Mouse (Mus musculus) liver, embryonic 14.5 days (tissue): ENCODE data around the gene Tmem88. TPM values are rescaled to one million over a fixed set of nuclear protein-coding genes. Genes with fewer than 3 reads are reported as not detected.
A peak's percentile ranks its signal among the peaks of the same experiment; 100 is the strongest.

Experiments used
- ATAC-seq: fragments of 200-750 bp; cut with Nextera tagmentation; 2 replicates; pipeline ENCODE4 v1.8.0; 2017; ENCODE audit warnings: moderate number of reproducible peaks, mild to moderate bottlenecking, moderate library complexity; ENCODE audit not compliant: insufficient read depth
- DNase-seq, 3 experiments: peaks; one replicate each; pipeline ENCODE4 v3.0.0-alpha.2; 2012 to 2013; ENCODE audit warnings: low read depth in 3 of 3, low spot score in 3 of 3
- H3K27ac ChIP-seq: fragments of 300-500 bp; sonication (generic); 2 replicates; pipeline ENCODE4 v1.5.1; 2014; ENCODE audit warnings: moderate library complexity, mild to moderate bottlenecking, control low read depth, inconsistent platforms
- H3K27me3 ChIP-seq: fragments of 300-500 bp; sonication (generic); 2 replicates; pipeline ENCODE4 v1.6.1; 2014; ENCODE audit warnings: mild to moderate bottlenecking, low read length, moderate library complexity; ENCODE audit not compliant: control insufficient read depth, insufficient read depth
- H3K36me3 ChIP-seq: fragments of 300-500 bp; sonication (generic); replicated peaks from 2 replicates; pipeline ENCODE4 v1.6.1; 2014; ENCODE audit warnings: low read depth; ENCODE audit not compliant: control insufficient read depth, insufficient read depth
- H3K4me1 ChIP-seq, 2 experiments: fragments of 200-500 bp in 1 of 2; fragments of 300-500 bp in 1 of 2; sonication (generic) in 1 of 2; replicated peaks; 2 replicates each; pipeline ENCODE4 v1.6.1; 2012 to 2014; ENCODE audit warnings: antibody characterized with exemption in 1 of 2, inconsistent platforms in 1 of 2, low read length in 1 of 2; ENCODE audit not compliant: control insufficient read depth in 2 of 2, insufficient read depth in 2 of 2
- H3K4me2 ChIP-seq: fragments of 300-500 bp; sonication (generic); 2 replicates; pipeline ENCODE4 v1.6.1; 2014; ENCODE audit warnings: low read depth, mild to moderate bottlenecking, control low read depth, moderate library complexity
- H3K4me3 ChIP-seq, 2 experiments: fragments of 200-500 bp in 1 of 2; fragments of 300-500 bp in 1 of 2; sonication (generic) in 1 of 2; 2 replicates each; pipeline ENCODE4 v1.5.1; 2012 to 2014; ENCODE audit warnings: low read depth in 2 of 2, low read length in 2 of 2, mild to moderate bottlenecking in 2 of 2, control low read depth in 1 of 2, inconsistent platforms in 1 of 2, moderate library complexity in 1 of 2; ENCODE audit not compliant: insufficient read depth in 1 of 2
- H3K9ac ChIP-seq: fragments of 300-500 bp; sonication (generic); replicated peaks from 2 replicates; pipeline ENCODE4 v1.6.1; 2014; ENCODE audit warnings: mild to moderate bottlenecking, control low read depth, moderate library complexity
- H3K9me3 ChIP-seq: fragments of 300-500 bp; sonication (generic); 2 replicates; pipeline ENCODE4 v1.6.1; 2016; ENCODE audit warnings: low read length, mixed read lengths; ENCODE audit not compliant: control insufficient read depth
- CTCF ChIP-seq: IDR thresholded peaks from 2 replicates; pipeline ENCODE4 v1.5.1; 2016; ENCODE audit warnings: antibody characterized with exemption, low read depth, control low read depth
- EP300 ChIP-seq: IDR thresholded peaks from 2 replicates; pipeline ENCODE4 v1.6.1; 2016; ENCODE audit warnings: antibody characterized with exemption, low read depth
- WGBS: fragments of 180-500 bp; shearing (Covaris S2); extraction: QIAGEN DNeasy Blood & Tissue Kit; methylation state at CpG from one replicate; pipeline ENCODE4 v1.1.7; 2014; ENCODE audit not compliant: insufficient replicate concordance; 5-methylcytosine and 5-hydroxymethylcytosine counted together
- polyA plus RNA-seq, 2 experiments: library from polyadenylated mRNA; depleted of rRNA in 1 of 2; stranded (reverse) in 1 of 2; unstranded in 1 of 2; fragments of >200 nt; fragmentation: Nextera tagmentation in 1 of 2; extraction: Ambion mirVana in 1 of 2; gene quantifications; 2 replicates each; pipeline versions ENCODE4 v1.2.1 to v1.2.3; 2012 to 2014

Gene Tmem88
- polyA plus RNA-seq, 2 experiments: 3.7 to 4.6 TPM

GRCm38 (mm10) chr11:69366855-69367615, 31.0 kb downstream of the Tmem88 start:
- peaks cover 31 to 34% of the 10 kb centered on the region in 2 experiments for H3K4me1 ChIP-seq
- H3K27ac ChIP-seq: peak overlapping the region; percentile 8
- TF ChIP-seq EP300 (no peak), CTCF (no peak)
- DNase-seq: no peak
- H3K4me3 ChIP-seq: peak overlapping the region; percentile 27 to 77
- peak overlapping the region; percentile 89 for H3K4me2 ChIP-seq
- no peaks in the 10 kb centered on the region for H3K36me3 ChIP-seq
- H3K9ac ChIP-seq: peak overlapping the region; percentile 39
- H3K27me3 ChIP-seq: peaks cover 35% of the 10 kb centered on the region
- no peak for ATAC-seq
- under 1% methylated on average over 22 of the region's 22 CpGs for WGBS
- no peaks in the 10 kb centered on the region for H3K9me3 ChIP-seq

GRCm38 (mm10) chr11:69366157-69366854, 31.7 kb downstream of the Tmem88 start:
- Histone ChIP-seq H3K4me2 (peak overlapping the region; percentile 89), H3K27me3 (peaks cover 35% of the 10 kb centered on the region), H3K4me3 (peak overlapping the region; percentile 41 to 77), H3K4me1 (peaks cover 24 to 26% of the 10 kb centered on the region in 2 experiments), H3K9me3 (no peaks in the 10 kb centered on the region), H3K9ac (peak overlapping the region; percentile 39), H3K27ac (no peak overlapping the region; the same call in 1 of the 2 replicates), H3K36me3 (no peaks in the 10 kb centered on the region)
- peak; percentile 68 for ATAC-seq
- TF ChIP-seq EP300 (no peak), CTCF (no peak)
- peak; percentile 38 to 63 (median 54) for DNase-seq
- 2% methylated on average over 26 of the region's 26 CpGs for WGBS

GRCm38 (mm10) chr11:69365722-69366121, 32.3 kb downstream of the Tmem88 start:
- TF ChIP-seq EP300 (no peak), CTCF (no peak)
- no peaks in the 10 kb centered on the region for H3K9me3 ChIP-seq
- 44% methylated on average over 6 of the region's 6 CpGs for WGBS
- H3K9ac ChIP-seq: no peak overlapping the region
- peak overlapping the region; percentile 89 for H3K4me2 ChIP-seq
- no peak overlapping the region for H3K27ac ChIP-seq
- H3K4me1 ChIP-seq: peaks cover 19 to 22% of the 10 kb centered on the region in 2 experiments
- peaks cover 35% of the 10 kb centered on the region for H3K27me3 ChIP-seq
- H3K4me3 ChIP-seq: peak overlapping the region in 1 of 2 experiments; percentile 77; a peak in 2 of 4 replicates
- ATAC-seq: no peak
- DNase-seq: no peak
- H3K36me3 ChIP-seq: no peaks in the 10 kb centered on the region

GRCm38 (mm10) chr11:69364910-69365309, 33.1 kb downstream of the Tmem88 start:
- Histone ChIP-seq H3K36me3 (no peaks in the 10 kb centered on the region), H3K9me3 (no peaks in the 10 kb centered on the region), H3K4me3 (no peak overlapping the region), H3K4me2 (peak overlapping the region; percentile 39), H3K9ac (no peak overlapping the region), H3K4me1 (peaks cover 17% of the 10 kb centered on the region in 2 experiments; a peak in 3 of 4 replicates), H3K27me3 (peaks cover 35% of the 10 kb centered on the region), H3K27ac (no peak overlapping the region)
- ATAC-seq: peak; percentile 18; the same call in 1 of the 2 replicates
- DNase-seq: no peak
- TF ChIP-seq EP300: no peak
- TF ChIP-seq CTCF: no peak
- 35% methylated on average over 6 of the region's 6 CpGs for WGBS

- Histone ChIP-seq H3K4me2 (peak overlapping the region; percentile 39), H3K36me3 (no peaks in the 10 kb centered on the region), H3K9me3 (no peaks in the 10 kb centered on the region), H3K27me3 (peaks cover 31% of the 10 kb centered on the region), H3K4me1 (peaks cover 16 to 17% of the 10 kb centered on the region in 2 experiments; a peak in 3 of 4 replicates), H3K27ac (no peak overlapping the region), H3K9ac (no peak overlapping the region), H3K4me3 (no peak overlapping the region)
- ATAC-seq (no peak), DNase-seq (no peak)
- TF ChIP-seq EP300 (no peak), CTCF (no peak)
- whole genome bisulfite sequencing: 47% methylated on average over 8 of the region's 8 CpGs
These were observed 33.7 kb downstream of the Tmem88 start for GRCm38 (mm10) chr11:69364376-69364775.
